Mouse (Mus musculus) intestine, postnatal 0 days (tissue): ENCODE data around the gene Myh9. TPM values are rescaled to one million over a fixed set of nuclear protein-coding genes. Genes with fewer than 3 reads are reported as not detected.
A peak's percentile ranks its signal among the peaks of the same experiment; 100 is the strongest.

Experiments used
- ATAC-seq: fragments of 200-750 bp; cut with Nextera tagmentation; 2 replicates; pipeline ENCODE4 v1.8.0; 2017; ENCODE audit warnings: mild to moderate bottlenecking, moderate TSS enrichment, moderate library complexity
- H3K27ac ChIP-seq: fragments of 300-500 bp; sonication (generic); 2 replicates; pipeline ENCODE4 v1.5.1; 2014; ENCODE audit warnings: mild to moderate bottlenecking, low read depth, low read length, moderate library complexity
- H3K27me3 ChIP-seq: fragments of 300-500 bp; sonication (generic); replicated peaks from 2 replicates; pipeline ENCODE4 v1.6.1; 2014; ENCODE audit warnings: low read length, mixed read lengths; ENCODE audit not compliant: control insufficient read depth, insufficient read depth
- H3K36me3 ChIP-seq: fragments of 300-500 bp; sonication (generic); 2 replicates; pipeline ENCODE4 v1.6.1; 2014; ENCODE audit warnings: mild to moderate bottlenecking, moderate library complexity; ENCODE audit not compliant: control insufficient read depth, insufficient read depth
- H3K4me1 ChIP-seq: fragments of 300-500 bp; sonication (generic); replicated peaks from 2 replicates; pipeline ENCODE4 v1.6.1; 2014; ENCODE audit warnings: antibody characterized with exemption, low read length, mixed read lengths; ENCODE audit not compliant: control insufficient read depth, insufficient read depth
- H3K4me2 ChIP-seq: fragments of 300-500 bp; sonication (generic); replicated peaks from 2 replicates; pipeline ENCODE4 v1.6.1; 2014; ENCODE audit warnings: low read depth, mild to moderate bottlenecking, moderate library complexity
- H3K4me3 ChIP-seq: fragments of 300-500 bp; sonication (generic); 2 replicates; pipeline ENCODE4 v1.5.1; 2014; ENCODE audit warnings: low read depth, low read length
- H3K9ac ChIP-seq: fragments of 300-500 bp; sonication (generic); 2 replicates; pipeline ENCODE4 v1.6.1; 2014; ENCODE audit warnings: mild to moderate bottlenecking, low read depth, low read length
- H3K9me3 ChIP-seq: fragments of 300-500 bp; sonication (generic); 2 replicates; pipeline ENCODE4 v1.6.1; 2016; ENCODE audit warnings: mixed run types; ENCODE audit not compliant: control insufficient read depth
- CTCF ChIP-seq: sonication (generic); IDR thresholded peaks from 2 replicates; pipeline ENCODE4 v1.5.1; 2016; ENCODE audit warnings: low read depth, mild to moderate bottlenecking, control low read depth, antibody characterized with exemption, moderate library complexity
- WGBS: fragments of 180-500 bp; shearing (Covaris S2); extraction: QIAGEN DNeasy Blood & Tissue Kit; methylation state at CpG from one replicate; pipeline ENCODE4 v1.1.7; 2014; 5-methylcytosine and 5-hydroxymethylcytosine counted together
- polyA plus RNA-seq: library from polyadenylated mRNA; unstranded; fragments of >200 nt; fragmentation: Nextera tagmentation; extraction: Ambion mirVana; gene quantifications from 2 replicates; pipeline ENCODE4 v1.2.1, GENCODE M21; 2015

Myh9 gene
- polyA plus RNA-seq, 1 experiment from 2014 or later, result 25.7 TPM

GRCm38 (mm10) chr15:77815867-77816600 lies 25.9 kb downstream of the Myh9 start:
- H3K9me3 ChIP-seq, result no peaks in the 10 kb centered on the region
- peaks cover 20% of the 10 kb centered on the region for H3K36me3 ChIP-seq
- no peak for TF ChIP-seq CTCF
- H3K4me2 ChIP-seq, result 0 out of 2 replicates have a peak overlapping the region, but pooled peaks have one; percentile 17
- H3K4me1 ChIP-seq, result peaks cover 49% of the 10 kb centered on the region; the same call in 1 of the 2 replicates
- H3K27ac ChIP-seq, result peak overlapping the region; percentile 64
- H3K4me3 ChIP-seq, result no peak overlapping the region
- 44% methylated on average over 17 of the region's 17 CpGs for WGBS
- no peak overlapping the region for H3K9ac ChIP-seq
- H3K27me3 ChIP-seq, result no peaks in the 10 kb centered on the region
- ATAC-seq, result no peak

- Histone ChIP-seq H3K4me1 (peaks cover 40% of the 10 kb centered on the region; the same call in 1 of the 2 replicates), H3K27ac (peak overlapping the region; percentile 70), H3K36me3 (peaks cover 35% of the 10 kb centered on the region), H3K9ac (no peak overlapping the region; the same call in 1 of the 2 replicates), H3K4me2 (peak overlapping the region; percentile 30; the same call in 1 of the 2 replicates), H3K27me3 (no peaks in the 10 kb centered on the region), H3K9me3 (no peaks in the 10 kb centered on the region), H3K4me3 (no peak overlapping the region)
- peak; percentile 85 for ATAC-seq
- peak; percentile 70 for TF ChIP-seq CTCF
- 28% methylated on average over 6 of the region's 6 CpGs for WGBS
Measured at GRCm38 (mm10) chr15:77813639-77814375, 28.2 kb downstream of the Myh9 start.

DNA sequence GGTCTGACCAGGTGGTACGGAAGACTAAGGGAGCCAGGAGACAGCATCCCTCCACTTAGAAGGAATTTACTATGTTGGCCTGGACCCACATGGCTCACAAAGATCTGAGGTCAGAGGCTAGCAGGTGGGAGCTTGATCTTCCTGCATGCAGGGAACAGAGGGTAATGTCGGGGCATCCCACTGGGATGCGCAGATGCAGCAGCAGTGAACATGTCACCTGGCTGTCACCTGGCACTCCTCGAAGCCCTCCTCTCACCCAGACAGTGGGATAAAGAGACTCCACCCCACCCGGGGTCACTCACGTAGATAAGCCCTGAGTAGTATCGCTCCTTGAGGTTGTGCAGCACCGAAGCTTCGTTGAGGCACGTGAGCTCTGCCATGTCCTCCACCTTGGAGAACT lies 29.4 kb downstream of the Myh9 start:
- Histone ChIP-seq H3K9ac (no peak overlapping the region), H3K36me3 (peaks cover 47% of the 10 kb centered on the region), H3K27ac (no peak overlapping the region), H3K4me3 (no peak overlapping the region), H3K4me2 (no peak overlapping the region), H3K9me3 (no peaks in the 10 kb centered on the region), H3K27me3 (no peaks in the 10 kb centered on the region), H3K4me1 (peaks cover 31% of the 10 kb centered on the region; the same call in 1 of the 2 replicates)
- 80% methylated on average over 10 of the region's 10 CpGs for WGBS
- no peak for ATAC-seq
- TF ChIP-seq CTCF, result no peak

DNA sequence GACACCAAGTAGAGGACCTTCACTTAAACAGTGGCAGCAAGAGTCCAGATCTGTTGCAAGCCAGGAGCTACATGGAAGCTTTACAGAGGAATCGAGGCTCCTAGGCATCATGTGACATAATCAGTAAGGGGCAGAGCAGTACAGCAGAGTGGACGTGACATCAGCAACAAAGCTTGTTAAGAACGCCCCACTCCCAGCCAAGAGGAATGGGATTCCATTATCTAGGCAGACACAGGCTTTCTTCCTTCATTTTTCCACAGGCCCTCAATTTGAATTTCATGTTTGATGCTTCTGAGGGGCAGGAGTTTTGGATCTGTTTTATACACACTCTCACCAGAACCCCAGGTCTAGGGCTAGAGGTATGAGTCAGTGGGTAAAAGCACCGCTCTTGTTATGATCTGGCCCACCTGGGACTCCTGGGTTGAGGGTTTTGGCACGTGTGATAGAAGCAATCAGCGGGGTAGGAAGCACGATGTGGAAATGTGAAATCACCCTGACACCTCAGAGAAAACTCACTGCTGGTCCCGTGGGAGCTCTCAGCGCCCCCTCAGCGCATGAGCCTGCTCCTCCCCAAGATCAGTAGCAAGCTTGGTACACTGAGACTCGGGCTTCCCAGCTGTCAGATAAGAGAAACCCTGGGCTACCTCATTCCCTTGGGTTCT lies 30.7 kb downstream of the Myh9 start:
- no peak overlapping the region for H3K27ac ChIP-seq
- H3K9ac ChIP-seq, result no peak overlapping the region
- no peaks in the 10 kb centered on the region for H3K27me3 ChIP-seq
- no peak overlapping the region for H3K4me3 ChIP-seq
- H3K9me3 ChIP-seq, result no peaks in the 10 kb centered on the region
- peaks cover 60% of the 10 kb centered on the region for H3K36me3 ChIP-seq
- no peak overlapping the region for H3K4me2 ChIP-seq
- no peak for TF ChIP-seq CTCF
- peaks cover 17% of the 10 kb centered on the region; the same call in 1 of the 2 replicates for H3K4me1 ChIP-seq
- 66% methylated on average over 11 of the region's 11 CpGs for WGBS
- no peak for ATAC-seq

DNA sequence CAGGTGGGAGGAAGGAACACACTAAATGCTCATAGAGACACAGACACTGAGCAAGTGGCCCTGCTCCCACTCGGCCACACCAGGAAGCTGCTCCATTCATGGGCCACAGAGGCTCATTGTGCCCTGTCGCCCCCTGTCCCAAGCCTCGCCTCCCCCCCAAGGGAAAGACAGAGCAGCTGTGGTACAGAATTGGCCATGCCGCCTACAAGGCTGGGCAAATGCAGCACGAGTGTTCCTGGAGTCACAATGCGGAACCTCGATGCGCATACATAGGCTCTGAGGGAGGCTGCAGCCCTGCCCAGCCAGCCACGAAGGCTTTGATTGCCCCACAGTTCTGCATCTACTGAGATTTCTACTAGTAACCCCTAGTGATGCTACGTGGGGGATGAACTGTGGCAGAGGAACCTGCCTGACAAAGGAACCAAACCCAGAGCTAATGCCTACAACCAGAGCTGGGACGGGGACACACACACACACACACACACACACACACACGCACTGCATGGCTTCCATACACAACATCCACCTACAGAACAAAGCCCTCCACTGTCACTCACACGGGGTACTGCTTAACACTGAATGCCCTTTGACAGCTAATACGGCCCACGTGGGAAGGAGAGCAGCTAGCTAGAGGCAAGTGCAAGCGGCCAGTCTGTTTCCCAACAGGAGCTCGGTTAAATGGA lies 31.4 kb downstream of the Myh9 start:
- H3K4me3 ChIP-seq, result no peak overlapping the region
- no peak overlapping the region for H3K27ac ChIP-seq
- no peak for TF ChIP-seq CTCF
- H3K4me2 ChIP-seq, result no peak overlapping the region
- H3K27me3 ChIP-seq, result no peaks in the 10 kb centered on the region
- WGBS, result 77% methylated on average over 17 of the region's 17 CpGs
- peaks cover 67% of the 10 kb centered on the region for H3K36me3 ChIP-seq
- peaks cover 12% of the 10 kb centered on the region; the same call in 1 of the 2 replicates for H3K4me1 ChIP-seq
- no peak overlapping the region for H3K9ac ChIP-seq
- ATAC-seq, result no peak
- no peaks in the 10 kb centered on the region for H3K9me3 ChIP-seq
